Mouse (Mus musculus): ENCODE results near the gene Tnrc6b.
A peak's percentile ranks its signal among the peaks of the same experiment; 100 is the strongest.
"Not testable (repeated sequence)": the region's sequence is repeated elsewhere in the genome, so short reads cannot be mapped to it uniquely, and the experiment has no call there.

The Tnrc6b gene

GRCm38 (mm10) chr15:80928811-80929355 lies 217.8 kb downstream of the Tnrc6b start:
- no peak for DNase-seq

- DNase-seq = no peak
Observed at GRCm38 (mm10) chr15:80930048-80930571, 219.0 kb downstream of the Tnrc6b start.

GRCm38 (mm10) chr15:80930676-80931320 lies 219.7 kb downstream of the Tnrc6b start:
- DNase-seq = not testable (repeated sequence)

- DNase-seq = no peak
Observed at GRCm38 (mm10) chr15:80931345-80931960, 220.3 kb downstream of the Tnrc6b start.

- no peak for DNase-seq
Observed at GRCm38 (mm10) chr15:80934841-80935240, 223.7 kb downstream of the Tnrc6b start.

- DNase-seq = peak; percentile 32 to 53
Observed at GRCm38 (mm10) chr15:80936686-80937085, 225.6 kb downstream of the Tnrc6b start.

- no peak for DNase-seq
Observed at GRCm38 (mm10) chr15:80938615-80939014, 227.5 kb downstream of the Tnrc6b start.

- no peak for DNase-seq
Observed at GRCm38 (mm10) chr15:80939401-80939800, 228.3 kb downstream of the Tnrc6b start.

GRCm38 (mm10) chr15:80941468-80942040 lies 230.4 kb downstream of the Tnrc6b start:
- no peak for DNase-seq

- DNase-seq = peak; percentile 36 to 46
Observed at GRCm38 (mm10) chr15:80945851-80946250, 234.7 kb downstream of the Tnrc6b start.

GRCm38 (mm10) chr15:80948145-80949135 lies 237.3 kb downstream of the Tnrc6b start, which contains the start of gene Adsl:
Adsl (plus strand) TSS chr15:80948490.
- peak; percentile 85 to 87 for DNase-seq

GRCm38 (mm10) chr15:80949431-80949830 lies 238.3 kb downstream of the Tnrc6b start:
- DNase-seq = no peak

GRCm38 (mm10) chr15:80950055-80950454 lies 238.9 kb downstream of the Tnrc6b start:
- no peak for DNase-seq

GRCm38 (mm10) chr15:80953971-80954370 lies 242.9 kb downstream of the Tnrc6b start:
- no peak for DNase-seq

- no peak for DNase-seq
Observed at GRCm38 (mm10) chr15:80954861-80955260, 243.7 kb downstream of the Tnrc6b start.

- DNase-seq = no peak
Observed at GRCm38 (mm10) chr15:80955836-80956438, 244.8 kb downstream of the Tnrc6b start.

GRCm38 (mm10) chr15:80969371-80969770 lies 258.3 kb downstream of the Tnrc6b start:
- DNase-seq = no peak

GRCm38 (mm10) chr15:80974311-80974710 lies 263.2 kb downstream of the Tnrc6b start:
- no peak for DNase-seq

- peak; percentile 39 to 67 for DNase-seq
Observed at GRCm38 (mm10) chr15:80975666-80976065, 264.6 kb downstream of the Tnrc6b start.

GRCm38 (mm10) chr15:80977620-80978334 lies 266.7 kb downstream of the Tnrc6b start, which contains the start of gene Sgsm3:
Sgsm3 (plus strand) TSS chr15:80977765.
- peak; percentile 86 to 91 for DNase-seq

GRCm38 (mm10) chr15:80979611-80980010 lies 268.5 kb downstream of the Tnrc6b start:
- no peak for DNase-seq
